Mouse (Mus musculus) embryonic fibroblast, embryonic 13.5 days (primary cell): ENCODE results near the gene Msh4.

Experiments
- CTCF ChIP-seq: IDR thresholded peaks from 2 replicates; pipeline ENCODE4 v1.5.1; 2011; ENCODE audit warnings: mild to moderate bottlenecking, control low read depth, low read length, moderate library complexity, borderline replicate concordance; ENCODE audit not compliant: insufficient read depth
- POLR2A ChIP-seq: IDR thresholded peaks from 2 replicates; pipeline ENCODE4 v1.6.1; 2011; ENCODE audit warnings: low read depth, mild to moderate bottlenecking, control low read depth, low read length, moderate library complexity

DNA sequence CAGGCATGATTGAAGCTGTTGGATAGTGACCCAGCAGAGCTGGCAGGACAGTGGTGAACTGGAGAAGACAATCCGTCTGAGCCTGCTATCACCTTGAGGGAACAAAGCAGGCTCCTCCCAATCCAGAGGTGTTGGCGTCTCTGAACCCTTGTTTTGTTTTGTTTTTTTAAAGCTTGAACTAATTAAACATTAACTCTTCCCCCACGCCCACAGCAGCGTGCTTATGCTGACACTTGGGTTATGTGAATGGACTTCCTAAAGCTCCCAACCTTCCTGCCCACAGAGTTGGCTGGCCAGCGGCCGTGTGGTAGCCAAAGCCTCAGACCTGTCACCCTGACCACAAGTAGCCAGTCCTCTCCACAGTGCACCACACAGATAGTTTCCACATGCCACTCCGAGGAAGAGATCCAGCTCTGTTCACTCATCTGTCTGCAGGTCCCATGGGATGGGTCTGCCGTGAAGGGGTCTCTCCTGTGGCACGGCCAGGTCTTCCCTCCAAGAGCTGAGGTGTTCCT lies 88.5 kb downstream of the Msh4 start:
- TF ChIP-seq CTCF (no peak), POLR2A (no peak)
